Mouse (Mus musculus) forebrain, embryonic 16.5 days (tissue): Measurements from ENCODE around the gene Lingo1. TPM values are rescaled to one million over a fixed set of nuclear protein-coding genes. Genes with fewer than 3 reads are reported as not detected.

Experiments
- ATAC-seq: fragments of 200-750 bp; cut with Nextera tagmentation; 2 replicates; pipeline ENCODE4 v1.8.0; 2017; ENCODE audit warnings: mild to moderate bottlenecking, moderate library complexity
- H3K27ac ChIP-seq: fragments of 300-500 bp; sonication (generic); 2 replicates; pipeline ENCODE4 v1.5.1; 2014; ENCODE audit warnings: low read length, control low read depth
- H3K27me3 ChIP-seq: fragments of 300-500 bp; sonication (generic); replicated peaks from 2 replicates; pipeline ENCODE4 v1.6.1; 2014; ENCODE audit warnings: low read length; ENCODE audit not compliant: control insufficient read depth, insufficient read depth
- H3K36me3 ChIP-seq: fragments of 300-500 bp; sonication (generic); 2 replicates; pipeline ENCODE4 v1.6.1; 2014; ENCODE audit not compliant: control insufficient read depth, insufficient read depth
- H3K4me1 ChIP-seq: fragments of 300-500 bp; sonication (generic); replicated peaks from 2 replicates; pipeline ENCODE4 v1.6.1; 2014; ENCODE audit warnings: low read length; ENCODE audit not compliant: control insufficient read depth, insufficient read depth
- H3K4me2 ChIP-seq: fragments of 300-500 bp; sonication (generic); 2 replicates; pipeline ENCODE4 v1.6.1; 2014; ENCODE audit warnings: mild to moderate bottlenecking, low read length, control low read depth
- H3K4me3 ChIP-seq: fragments of 300-500 bp; sonication (generic); replicated peaks from 2 replicates; pipeline ENCODE4 v1.5.1; 2014; ENCODE audit warnings: mild to moderate bottlenecking, low read length, control low read depth
- H3K9ac ChIP-seq: fragments of 300-500 bp; sonication (generic); replicated peaks from 2 replicates; pipeline ENCODE4 v1.6.1; 2014; ENCODE audit warnings: low read depth, low read length, control low read depth
- H3K9me3 ChIP-seq: fragments of 300-500 bp; sonication (generic); 2 replicates; pipeline ENCODE4 v1.6.1; 2016; ENCODE audit warnings: low read length; ENCODE audit not compliant: control insufficient read depth
- WGBS: fragments of 180-500 bp; shearing (Covaris S2); extraction: QIAGEN DNeasy Blood & Tissue Kit; methylation state at CpG from one replicate; pipeline ENCODE4 v1.1.7; 2014; 5-methylcytosine and 5-hydroxymethylcytosine counted together
- polyA plus RNA-seq: library from polyadenylated mRNA; unstranded; fragments of >200 nt; fragmentation: Nextera tagmentation; extraction: Ambion mirVana; gene quantifications from 2 replicates; pipeline ENCODE4 v1.2.1, GENCODE M21; 2015

Lingo1 gene
- polyA plus RNA-seq, 1 experiment from 2014 or later: 45.0 TPM

- Histone ChIP-seq H3K9ac (no peak overlapping the region), H3K27me3 (no peaks in the 10 kb centered on the region), H3K9me3 (no peaks in the 10 kb centered on the region), H3K27ac (no peak overlapping the region), H3K4me3 (no peak overlapping the region), H3K4me2 (no peak overlapping the region), H3K36me3 (no peaks in the 10 kb centered on the region), H3K4me1 (peaks cover 4% of the 10 kb centered on the region; the same call in 1 of the 2 replicates)
- WGBS: 75% methylated on average over 3 of the region's 3 CpGs
- ATAC-seq: no peak
Observed at GRCm38 (mm10) chr9:56718984-56719383, 77.3 kb downstream of the Lingo1 start.

- no peak for ATAC-seq
- Histone ChIP-seq H3K4me3 (no peak overlapping the region), H3K9ac (no peak overlapping the region), H3K4me1 (no peaks in the 10 kb centered on the region), H3K36me3 (no peaks in the 10 kb centered on the region), H3K27me3 (no peaks in the 10 kb centered on the region), H3K27ac (no peak overlapping the region), H3K4me2 (no peak overlapping the region), H3K9me3 (no peaks in the 10 kb centered on the region)
- 73% methylated on average over 3 of the region's 3 CpGs for WGBS
Observed at GRCm38 (mm10) chr9:56716565-56716964, 79.7 kb downstream of the Lingo1 start.

- Histone ChIP-seq H3K36me3 (no peaks in the 10 kb centered on the region), H3K27ac (no peak overlapping the region), H3K9ac (no peak overlapping the region), H3K4me1 (no peaks in the 10 kb centered on the region), H3K4me3 (no peak overlapping the region), H3K4me2 (no peak overlapping the region), H3K27me3 (no peaks in the 10 kb centered on the region), H3K9me3 (no peaks in the 10 kb centered on the region)
- 74% methylated on average over 3 of the region's 3 CpGs for whole genome bisulfite sequencing
- no peak for ATAC-seq
Observed at GRCm38 (mm10) chr9:56716066-56716465, 80.2 kb downstream of the Lingo1 start.

GRCm38 (mm10) chr9:56714391-56714790, 81.9 kb downstream of the Lingo1 start:
- no peak overlapping the region for H3K4me3 ChIP-seq
- ATAC-seq: no peak
- WGBS: 77% methylated on average over 1 of the region's 1 CpGs
- no peak overlapping the region for H3K4me2 ChIP-seq
- H3K9ac ChIP-seq: no peak overlapping the region
- no peak overlapping the region for H3K27ac ChIP-seq
- H3K36me3 ChIP-seq: no peaks in the 10 kb centered on the region
- H3K9me3 ChIP-seq: no peaks in the 10 kb centered on the region
- H3K4me1 ChIP-seq: peaks cover 7% of the 10 kb centered on the region
- no peaks in the 10 kb centered on the region for H3K27me3 ChIP-seq

- Histone ChIP-seq H3K27me3 (no peaks in the 10 kb centered on the region), H3K4me3 (no peak overlapping the region), H3K9ac (no peak overlapping the region), H3K36me3 (no peaks in the 10 kb centered on the region), H3K9me3 (no peaks in the 10 kb centered on the region), H3K27ac (no peak overlapping the region), H3K4me2 (no peak overlapping the region), H3K4me1 (peaks cover 11% of the 10 kb centered on the region)
- WGBS: 71% methylated on average over 14 of the region's 14 CpGs
- ATAC-seq: no peak
Observed at GRCm38 (mm10) chr9:56712667-56713369, 83.5 kb downstream of the Lingo1 start.

GRCm38 (mm10) chr9:56710958-56711357, 85.3 kb downstream of the Lingo1 start:
- H3K4me1 ChIP-seq: peaks cover 11% of the 10 kb centered on the region
- H3K4me2 ChIP-seq: no peak overlapping the region
- no peak overlapping the region for H3K9ac ChIP-seq
- 74% methylated on average over 6 of the region's 6 CpGs for WGBS
- no peaks in the 10 kb centered on the region for H3K9me3 ChIP-seq
- no peak for ATAC-seq
- H3K36me3 ChIP-seq: no peaks in the 10 kb centered on the region
- H3K4me3 ChIP-seq: no peak overlapping the region
- no peaks in the 10 kb centered on the region for H3K27me3 ChIP-seq
- H3K27ac ChIP-seq: no peak overlapping the region

GRCm38 (mm10) chr9:56706482-56707085, 89.7 kb downstream of the Lingo1 start:
- Histone ChIP-seq H3K36me3 (no peaks in the 10 kb centered on the region), H3K27me3 (no peaks in the 10 kb centered on the region), H3K4me2 (no peak overlapping the region), H3K9me3 (no peaks in the 10 kb centered on the region), H3K27ac (no peak overlapping the region), H3K9ac (no peak overlapping the region), H3K4me1 (peaks cover 13% of the 10 kb centered on the region), H3K4me3 (no peak overlapping the region)
- ATAC-seq: no peak
- WGBS: 68% methylated on average over 15 of the region's 15 CpGs

- Histone ChIP-seq H3K4me1 (peaks cover 17% of the 10 kb centered on the region), H3K36me3 (no peaks in the 10 kb centered on the region), H3K4me2 (no peak overlapping the region), H3K9me3 (no peaks in the 10 kb centered on the region), H3K9ac (no peak overlapping the region), H3K4me3 (no peak overlapping the region), H3K27ac (no peak overlapping the region), H3K27me3 (no peaks in the 10 kb centered on the region)
- WGBS: 38% methylated on average over 3 of the region's 3 CpGs
- peak; percentile 44 for ATAC-seq
Observed at GRCm38 (mm10) chr9:56701394-56701793, 94.9 kb downstream of the Lingo1 start.

GRCm38 (mm10) chr9:56700866-56701265, 95.4 kb downstream of the Lingo1 start:
- Histone ChIP-seq H3K27me3 (no peaks in the 10 kb centered on the region), H3K4me3 (no peak overlapping the region), H3K4me2 (no peak overlapping the region), H3K9ac (no peak overlapping the region), H3K27ac (no peak overlapping the region), H3K36me3 (no peaks in the 10 kb centered on the region), H3K9me3 (no peaks in the 10 kb centered on the region), H3K4me1 (peaks cover 17% of the 10 kb centered on the region)
- WGBS: 19% methylated on average over 8 of the region's 8 CpGs
- ATAC-seq: no peak
